Mouse (Mus musculus) limb, embryonic 13.5 days (tissue): Measurements from ENCODE around the gene Mapk1ip1. TPM values are rescaled to one million over a fixed set of nuclear protein-coding genes. Genes with fewer than 3 reads are reported as not detected.
A peak's percentile ranks its signal among the peaks of the same experiment; 100 is the strongest.

ENCODE experiments used
- ATAC-seq: fragments of 200-750 bp; cut with Nextera tagmentation; 2 replicates; pipeline ENCODE4 v1.8.0; 2017; ENCODE audit warnings: low read depth, moderate number of reproducible peaks, moderate TSS enrichment; ENCODE audit not compliant: low FRiP score
- H3K27ac ChIP-seq: fragments of 300-500 bp; sonication (generic); 2 replicates; pipeline ENCODE4 v1.5.1; 2015; ENCODE audit warnings: inconsistent platforms, mild to moderate bottlenecking, moderate library complexity
- H3K27me3 ChIP-seq: fragments of 300-500 bp; sonication (generic); 2 replicates; pipeline ENCODE4 v1.6.1; 2015; ENCODE audit warnings: mild to moderate bottlenecking, inconsistent platforms
- H3K36me3 ChIP-seq: fragments of 300-500 bp; sonication (generic); 2 replicates; pipeline ENCODE4 v1.6.1; 2015; ENCODE audit warnings: inconsistent platforms, mild to moderate bottlenecking, moderate library complexity
- H3K4me1 ChIP-seq: fragments of 300-500 bp; sonication (generic); 2 replicates; pipeline ENCODE4 v1.6.1; 2015; ENCODE audit warnings: inconsistent platforms
- H3K4me2 ChIP-seq: fragments of 300-500 bp; sonication (generic); replicated peaks from 2 replicates; pipeline ENCODE4 v1.6.1; 2015; ENCODE audit warnings: inconsistent platforms, mild to moderate bottlenecking, moderate library complexity
- H3K4me3 ChIP-seq: fragments of 300-500 bp; sonication (generic); 2 replicates; pipeline ENCODE4 v1.5.1; 2015; ENCODE audit warnings: moderate library complexity, mild to moderate bottlenecking, inconsistent platforms
- H3K9ac ChIP-seq: fragments of 300-500 bp; sonication (generic); 2 replicates; pipeline ENCODE4 v1.6.1; 2015; ENCODE audit warnings: mild to moderate bottlenecking, inconsistent platforms
- H3K9me3 ChIP-seq: fragments of 300-500 bp; sonication (generic); 2 replicates; pipeline ENCODE4 v1.6.1; 2016; ENCODE audit warnings: inconsistent platforms
- WGBS: fragments of 180-500 bp; shearing (Covaris S2); methylation state at CpG from one replicate; pipeline ENCODE4 v1.1.7; 2015; 5-methylcytosine and 5-hydroxymethylcytosine counted together
- polyA plus RNA-seq: library from polyadenylated mRNA; unstranded; fragments of >200 nt; fragmentation: Nextera tagmentation; extraction: Ambion mirVana; gene quantifications from 2 replicates; pipeline ENCODE4 v1.2.1, GENCODE M21; 2015

The Mapk1ip1 gene
- polyA plus RNA-seq, 1 experiment from 2014 or later = 14.3 TPM

GRCm38 (mm10) chr7:138853417-138854031 is 7.5 kb upstream of the Mapk1ip1 start:
- ATAC-seq = no peak
- Histone ChIP-seq H3K9me3 (no peaks in the 10 kb centered on the region), H3K4me2 (no peak overlapping the region), H3K9ac (no peak overlapping the region), H3K36me3 (peaks cover 56% of the 10 kb centered on the region), H3K27me3 (no peaks in the 10 kb centered on the region), H3K4me1 (peaks cover 10% of the 10 kb centered on the region), H3K27ac (no peak overlapping the region), H3K4me3 (no peak overlapping the region)
- 98% methylated on average over 4 of the region's 4 CpGs for WGBS

- Histone ChIP-seq H3K9me3 (no peaks in the 10 kb centered on the region), H3K27me3 (no peaks in the 10 kb centered on the region), H3K4me1 (peaks cover 21% of the 10 kb centered on the region), H3K27ac (no peak overlapping the region), H3K4me2 (no peak overlapping the region), H3K36me3 (peaks cover 40% of the 10 kb centered on the region), H3K4me3 (no peak overlapping the region), H3K9ac (no peak overlapping the region)
- ATAC-seq = no peak
Measured at GRCm38 (mm10) chr7:138850083-138850482, 4.0 kb upstream of the Mapk1ip1 start.

GRCm38 (mm10) chr7:138848028-138848920 is 2.2 kb upstream of the Mapk1ip1 start:
- peak overlapping the region; percentile 98 for H3K4me3 ChIP-seq
- WGBS = 76% methylated on average over 7 of the region's 7 CpGs
- peak overlapping the region; percentile 95 for H3K4me2 ChIP-seq
- no peak overlapping the region for H3K27ac ChIP-seq
- H3K36me3 ChIP-seq = peaks cover 30% of the 10 kb centered on the region
- ATAC-seq = no peak
- H3K4me1 ChIP-seq = peaks cover 32% of the 10 kb centered on the region
- no peaks in the 10 kb centered on the region for H3K9me3 ChIP-seq
- H3K27me3 ChIP-seq = no peaks in the 10 kb centered on the region
- H3K9ac ChIP-seq = peak overlapping the region; percentile 98

GRCm38 (mm10) chr7:138847316-138848027 is 1.4 kb upstream of the Mapk1ip1 start:
- Histone ChIP-seq H3K27ac (no peak overlapping the region), H3K4me2 (peak overlapping the region; percentile 95), H3K36me3 (peaks cover 22% of the 10 kb centered on the region), H3K9me3 (no peaks in the 10 kb centered on the region), H3K27me3 (no peaks in the 10 kb centered on the region), H3K4me1 (peaks cover 33% of the 10 kb centered on the region), H3K9ac (peak overlapping the region; percentile 98), H3K4me3 (peak overlapping the region; percentile 98)
- no peak for ATAC-seq
- WGBS = 46% methylated on average over 13 of the region's 13 CpGs

- Histone ChIP-seq H3K9me3 (no peaks in the 10 kb centered on the region), H3K27me3 (no peaks in the 10 kb centered on the region), H3K9ac (peak overlapping the region; percentile 98), H3K4me3 (peak overlapping the region; percentile 98), H3K27ac (peak overlapping the region; percentile 93), H3K4me1 (peaks cover 33% of the 10 kb centered on the region), H3K4me2 (peak overlapping the region; percentile 95), H3K36me3 (peaks cover 16% of the 10 kb centered on the region)
- peak; percentile 83 for ATAC-seq
- WGBS = 0% methylated on average over 60 of the region's 61 CpGs
Measured at GRCm38 (mm10) chr7:138846502-138846991, 474 bp upstream of the Mapk1ip1 start.

- Histone ChIP-seq H3K27ac (no peak overlapping the region; the same call in 1 of the 2 replicates), H3K4me2 (peak overlapping the region; percentile 95), H3K9me3 (no peaks in the 10 kb centered on the region), H3K27me3 (no peaks in the 10 kb centered on the region), H3K4me1 (peaks cover 39% of the 10 kb centered on the region), H3K36me3 (peaks cover 11% of the 10 kb centered on the region), H3K4me3 (peak overlapping the region; percentile 98), H3K9ac (peak overlapping the region; percentile 51)
- no peak for ATAC-seq
- 30% methylated on average over 8 of the region's 8 CpGs for WGBS
Measured at GRCm38 (mm10) chr7:138845111-138845510, 962 bp downstream of the Mapk1ip1 start.

GRCm38 (mm10) chr7:138843421-138843820 is 2.7 kb downstream of the Mapk1ip1 start:
- Histone ChIP-seq H3K4me1 (peaks cover 39% of the 10 kb centered on the region), H3K27me3 (no peaks in the 10 kb centered on the region), H3K4me2 (no peak overlapping the region), H3K27ac (no peak overlapping the region), H3K36me3 (peaks cover 4% of the 10 kb centered on the region; the same call in 1 of the 2 replicates), H3K9me3 (no peaks in the 10 kb centered on the region), H3K9ac (0 out of 2 replicates have a peak overlapping the region, but pooled peaks have one; percentile 1), H3K4me3 (no peak overlapping the region)
- 89% methylated on average over 4 of the region's 4 CpGs for WGBS
- ATAC-seq = no peak

- Histone ChIP-seq H3K27ac (no peak overlapping the region), H3K27me3 (no peaks in the 10 kb centered on the region), H3K4me2 (no peak overlapping the region), H3K36me3 (peaks cover 2% of the 10 kb centered on the region), H3K9me3 (no peaks in the 10 kb centered on the region), H3K9ac (no peak overlapping the region), H3K4me3 (no peak overlapping the region), H3K4me1 (peaks cover 24% of the 10 kb centered on the region)
- no peak for ATAC-seq
- 66% methylated on average over 3 of the region's 3 CpGs for WGBS
Measured at GRCm38 (mm10) chr7:138841436-138842151, 4.5 kb downstream of the Mapk1ip1 start.

- Histone ChIP-seq H3K4me2 (peak overlapping the region; percentile 11; the same call in 1 of the 2 replicates), H3K9ac (no peak overlapping the region), H3K27me3 (no peaks in the 10 kb centered on the region), H3K36me3 (peaks cover 12% of the 10 kb centered on the region), H3K27ac (peak overlapping the region; percentile 55; the same call in 1 of the 2 replicates), H3K9me3 (no peaks in the 10 kb centered on the region), H3K4me1 (peaks cover 24% of the 10 kb centered on the region), H3K4me3 (no peak overlapping the region)
- peak; percentile 68; the same call in 1 of the 2 replicates for ATAC-seq
- 25% methylated on average over 4 of the region's 4 CpGs for WGBS
Measured at GRCm38 (mm10) chr7:138840594-138841021, 5.5 kb downstream of the Mapk1ip1 start.

GRCm38 (mm10) chr7:138835028-138835427 is 11.0 kb downstream of the Mapk1ip1 start:
- Histone ChIP-seq H3K4me3 (no peak overlapping the region), H3K9me3 (no peaks in the 10 kb centered on the region), H3K9ac (no peak overlapping the region), H3K4me2 (no peak overlapping the region), H3K27me3 (no peaks in the 10 kb centered on the region), H3K27ac (no peak overlapping the region), H3K36me3 (peaks cover 17% of the 10 kb centered on the region), H3K4me1 (peaks cover 2% of the 10 kb centered on the region; the same call in 1 of the 2 replicates)
- no peak for ATAC-seq
- WGBS = 87% methylated on average over 3 of the region's 3 CpGs

GRCm38 (mm10) chr7:138827812-138828211 is 18.3 kb downstream of the Mapk1ip1 start:
- Histone ChIP-seq H3K9me3 (no peaks in the 10 kb centered on the region), H3K9ac (no peak overlapping the region), H3K27ac (no peak overlapping the region), H3K36me3 (no peaks in the 10 kb centered on the region), H3K4me2 (no peak overlapping the region), H3K4me1 (peaks cover 13% of the 10 kb centered on the region), H3K4me3 (no peak overlapping the region), H3K27me3 (no peaks in the 10 kb centered on the region)
- no peak for ATAC-seq
- 16% methylated on average over 11 of the region's 11 CpGs for WGBS
